Mouse (Mus musculus) MEL (cell line): ENCODE measurements around the gene Aspscr1. TPM values are rescaled to one million over a fixed set of nuclear protein-coding genes. Genes with fewer than 3 reads are reported as not detected.
A peak's percentile ranks its signal among the peaks of the same experiment; 100 is the strongest.

Source experiments
- DNase-seq: peaks from one replicate; pipeline ENCODE4 v3.0.0; 2011; ENCODE audit warnings: low read depth, low spot score
- H3K27ac ChIP-seq: 2 replicates; pipeline ENCODE4 v1.5.1; 2012; ENCODE audit warnings: low read depth, mild to moderate bottlenecking, control low read depth, low read length, moderate library complexity; ENCODE audit not compliant: control insufficient read depth
- H3K27me3 ChIP-seq, 2 experiments: fragments of 150-350 bp in 1 of 2; sonication (generic) in 1 of 2; 2 replicates each; pipeline ENCODE4 v1.6.1; 2012; ENCODE audit warnings: low read length in 2 of 2, mild to moderate bottlenecking in 2 of 2, improper control_type of control experiment in 1 of 2, moderate library complexity in 1 of 2; ENCODE audit not compliant: insufficient read depth in 2 of 2, control insufficient read depth in 1 of 2
- H3K36me3 ChIP-seq, 2 experiments: 2 replicates each; pipeline ENCODE4 v1.6.1; 2012 to 2014; ENCODE audit warnings: low read length in 2 of 2, improper control_type of control experiment in 1 of 2, inconsistent platforms in 1 of 2, mild to moderate bottlenecking in 1 of 2; ENCODE audit not compliant: insufficient read depth in 2 of 2, control insufficient read depth in 1 of 2
- H3K4me1 ChIP-seq, 2 experiments: fragments of 150-350 bp in 1 of 2; sonication (generic) in 1 of 2; 2 replicates each; pipeline ENCODE4 v1.6.1; 2012; ENCODE audit warnings: low read length in 2 of 2, improper control_type of control experiment in 1 of 2, mild to moderate bottlenecking in 1 of 2; ENCODE audit not compliant: insufficient read depth in 2 of 2, control insufficient read depth in 1 of 2
- H3K4me3 ChIP-seq, 2 experiments: fragments of 150-350 bp in 1 of 2; sonication (generic) in 1 of 2; 2 replicates each; pipeline ENCODE4 v1.5.1; 2012; ENCODE audit warnings: low read depth in 2 of 2, low read length in 2 of 2, mild to moderate bottlenecking in 2 of 2, moderate library complexity in 2 of 2, control low read depth in 1 of 2, improper control_type of control experiment in 1 of 2; ENCODE audit not compliant: control insufficient read depth in 1 of 2, insufficient read depth in 1 of 2
- H3K79me2 ChIP-seq: 2 replicates; pipeline ENCODE4 v1.6.1; 2012; ENCODE audit warnings: mild to moderate bottlenecking, low read length, moderate library complexity; ENCODE audit not compliant: control insufficient read depth, poor library complexity, insufficient read depth
- H3K9ac ChIP-seq: 2 replicates; pipeline ENCODE4 v1.6.1; 2012; ENCODE audit warnings: low read depth, mild to moderate bottlenecking, control low read depth, low read length, moderate library complexity; ENCODE audit not compliant: control insufficient read depth, poor library complexity, severe bottlenecking
- H3K9me3 ChIP-seq: fragments of 150-350 bp; sonication (generic); replicated peaks from 2 replicates; pipeline ENCODE4 v1.6.1; 2012; ENCODE audit warnings: mild to moderate bottlenecking, low read length, improper control_type of control experiment, moderate library complexity; ENCODE audit not compliant: insufficient read depth
- BHLHE40 ChIP-seq: IDR thresholded peaks from 2 replicates; pipeline ENCODE4 v1.6.1; 2012; ENCODE audit warnings: low read depth, mild to moderate bottlenecking, inconsistent platforms, low read length, improper control_type of control experiment, borderline replicate concordance
- CHD2 ChIP-seq: IDR thresholded peaks from 2 replicates; pipeline ENCODE4 v1.6.1; 2011; ENCODE audit warnings: low read length, improper control_type of control experiment
- E2F4 ChIP-seq: IDR thresholded peaks from 2 replicates; pipeline ENCODE4 v1.6.1; 2011; ENCODE audit warnings: low read depth, low read length, improper control_type of control experiment, borderline replicate concordance
- EP300 ChIP-seq, 2 experiments: IDR thresholded peaks; 2 replicates each; pipeline ENCODE4 v1.6.1; 2011; ENCODE audit warnings: improper control_type of control experiment in 2 of 2, low read length in 2 of 2, low read depth in 1 of 2, mild to moderate bottlenecking in 1 of 2
- GATA1 ChIP-seq: IDR thresholded peaks from 2 replicates; pipeline ENCODE4 v1.6.1; 2011; ENCODE audit warnings: low read depth, low read length, improper control_type of control experiment
- HCFC1 ChIP-seq: IDR thresholded peaks from 2 replicates; pipeline ENCODE4 v1.6.1; 2012; ENCODE audit warnings: low read depth, mild to moderate bottlenecking, inconsistent platforms, low read length, improper control_type of control experiment, moderate library complexity
- MAX ChIP-seq: IDR thresholded peaks from 2 replicates; pipeline ENCODE4 v1.6.1; 2011; ENCODE audit warnings: low read length, improper control_type of control experiment
- MAZ ChIP-seq: IDR thresholded peaks from 2 replicates; pipeline ENCODE4 v1.6.1; 2012; ENCODE audit warnings: low read depth, mild to moderate bottlenecking, inconsistent platforms, low read length, improper control_type of control experiment
- MYB ChIP-seq: IDR thresholded peaks from 2 replicates; pipeline ENCODE4 v1.6.1; 2011; ENCODE audit warnings: mild to moderate bottlenecking, low read depth, low read length, improper control_type of control experiment
- MYC ChIP-seq: IDR thresholded peaks from 2 replicates; pipeline ENCODE4 v1.6.1; 2011; ENCODE audit warnings: low read depth, mild to moderate bottlenecking, low read length, improper control_type of control experiment, moderate library complexity
- NELFE ChIP-seq: IDR thresholded peaks from 2 replicates; pipeline ENCODE4 v1.6.1; 2011; ENCODE audit warnings: low read depth, low read length, improper control_type of control experiment
- NRF1 ChIP-seq: IDR thresholded peaks from 2 replicates; pipeline ENCODE4 v1.6.1; 2014; ENCODE audit warnings: low read depth, mild to moderate bottlenecking, inconsistent platforms, low read length, improper control_type of control experiment, moderate library complexity; ENCODE audit not compliant: poor library complexity, insufficient read depth, severe bottlenecking
- POLR2AphosphoS2 ChIP-seq: IDR thresholded peaks from 2 replicates; pipeline ENCODE4 v1.6.1; 2011; ENCODE audit warnings: low read length, improper control_type of control experiment
- RCOR1 ChIP-seq: IDR thresholded peaks from 2 replicates; pipeline ENCODE4 v1.6.1; 2012; ENCODE audit warnings: low read depth, mild to moderate bottlenecking, inconsistent platforms, low read length, improper control_type of control experiment
- SMC3 ChIP-seq: IDR thresholded peaks from 2 replicates; pipeline ENCODE4 v1.6.1; 2011; ENCODE audit warnings: low read depth, low read length, improper control_type of control experiment
- TBP ChIP-seq: IDR thresholded peaks from 2 replicates; pipeline ENCODE4 v1.8.0; 2011; ENCODE audit warnings: low read depth, low read length, improper control_type of control experiment
- UBTF ChIP-seq: IDR thresholded peaks from 2 replicates; pipeline ENCODE4 v1.6.1; 2012; ENCODE audit warnings: low read depth, mild to moderate bottlenecking, inconsistent platforms, low read length, improper control_type of control experiment, moderate library complexity, borderline replicate concordance; ENCODE audit not compliant: insufficient read depth
- ZC3H11A ChIP-seq: IDR thresholded peaks from 2 replicates; pipeline ENCODE4 v1.6.1; 2012; ENCODE audit warnings: low read depth, mild to moderate bottlenecking, inconsistent platforms, low read length, improper control_type of control experiment
- ZKSCAN1 ChIP-seq: IDR thresholded peaks from 2 replicates; pipeline ENCODE4 v1.6.1; 2012; ENCODE audit warnings: low read depth, mild to moderate bottlenecking, inconsistent platforms, low read length, improper control_type of control experiment, moderate library complexity
- polyA plus RNA-seq, 2 experiments: library from polyadenylated mRNA; stranded (reverse) in 1 of 2; unstranded in 1 of 2; fragments of >175 nt in 1 of 2; fragments of >200 nt in 1 of 2; gene quantifications; 2 replicates each; pipeline versions ENCODE4 v1.2.1 to v1.2.4; 2012; ENCODE audit warnings: low replicate concordance in 2 of 2, low read depth in 1 of 2; ENCODE audit not compliant: insufficient read length in 2 of 2, insufficient read depth in 1 of 2, missing spikeins in 1 of 2
- total RNA-seq: library from RNA; depleted of rRNA; stranded (reverse); fragments of 300-350 nt; gene quantifications from 2 replicates; pipeline ENCODE4 v1.2.3, GENCODE M21; 2012

The Aspscr1 gene
- total and polyA plus RNA-seq, 3 experiments, result 36.2 to 72.5 TPM; not detected in 1

DNA sequence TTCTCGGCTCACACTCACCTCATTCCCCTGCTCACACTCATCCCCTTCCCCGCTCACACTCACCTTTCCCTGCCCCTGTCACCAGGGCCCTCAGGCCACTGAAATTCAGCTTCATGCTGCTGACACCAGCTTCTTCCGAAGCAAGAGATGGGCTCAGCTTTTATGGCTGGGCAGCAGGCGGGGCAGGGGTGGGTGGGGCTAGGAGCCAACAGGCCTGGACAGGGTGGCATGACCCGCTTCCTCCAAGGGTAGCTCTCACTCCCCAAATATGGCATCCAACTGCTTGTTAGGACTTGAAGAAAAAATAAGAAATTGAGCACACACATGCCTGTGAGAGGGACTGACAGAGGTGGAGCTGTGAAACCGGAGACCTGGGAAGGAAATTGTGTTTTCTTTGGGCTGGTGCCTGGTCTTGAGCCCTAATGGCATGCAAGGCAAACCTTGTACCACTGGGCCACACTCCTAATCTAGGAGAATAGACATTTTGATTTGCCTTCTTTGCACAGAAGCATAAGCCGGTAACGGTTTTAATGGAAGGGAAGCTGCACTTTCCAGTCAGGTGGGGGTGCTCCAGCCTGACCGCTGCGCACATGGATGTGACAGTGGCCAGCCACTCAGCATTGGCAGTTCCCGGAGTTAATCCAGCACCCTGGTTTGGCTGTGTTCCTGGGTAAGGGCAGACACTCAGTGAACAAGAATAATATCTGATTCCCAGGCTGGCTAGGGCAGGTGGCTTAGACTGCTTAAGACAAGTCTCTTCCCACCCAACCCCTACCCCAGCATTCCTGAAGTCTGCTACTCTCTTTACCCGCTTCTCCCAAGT lies 59.3 kb downstream of the Aspscr1 start, which contains the start of gene Cbr2:
Cbr2 (minus strand) TSS at position 257 of the 823 bp plus-strand sequence.
- peaks cover 0 to 4% of the 10 kb centered on the region in 2 experiments; a peak in 3 of 4 replicates for H3K27me3 ChIP-seq
- no peak within 1 kb of the TSS for H3K4me3 ChIP-seq
- no peak for TF ChIP-seq MYB
- no peak for TF ChIP-seq BHLHE40
- TF ChIP-seq NRF1, result no peak
- no peak for TF ChIP-seq TBP
- no peak for TF ChIP-seq HCFC1
- TF ChIP-seq MYC, result no peak
- TF ChIP-seq E2F4, result no peak
- no peak for TF ChIP-seq POLR2AphosphoS2
- no peak for TF ChIP-seq CHD2
- TF ChIP-seq ZKSCAN1, result no peak
- TF ChIP-seq MAZ, result no peak
- TF ChIP-seq GATA1, result no peak
- no peak for TF ChIP-seq MAX
- no peak for TF ChIP-seq UBTF
- no peak for TF ChIP-seq SMC3
- no peak for TF ChIP-seq EP300 (IDR thresholded peaks at IDR 0.05; ENCODE audit: low read depth in 1 of 2, low read length in 2 of 2)
- TF ChIP-seq RCOR1, result no peak
- no peak within 1 kb of the TSS for H3K27ac ChIP-seq
- H3K9ac ChIP-seq, result no peak within 1 kb of the TSS
- no peaks in the 10 kb centered on the region for H3K36me3 ChIP-seq
- no peaks in the 10 kb centered on the region for H3K9me3 ChIP-seq
- no peaks in the 10 kb centered on the region for H3K79me2 ChIP-seq
- peaks cover 0 to 4% of the 10 kb centered on the region in 2 experiments; a peak in 1 of 4 replicates for H3K4me1 ChIP-seq
- no peak for DNase-seq

DNA sequence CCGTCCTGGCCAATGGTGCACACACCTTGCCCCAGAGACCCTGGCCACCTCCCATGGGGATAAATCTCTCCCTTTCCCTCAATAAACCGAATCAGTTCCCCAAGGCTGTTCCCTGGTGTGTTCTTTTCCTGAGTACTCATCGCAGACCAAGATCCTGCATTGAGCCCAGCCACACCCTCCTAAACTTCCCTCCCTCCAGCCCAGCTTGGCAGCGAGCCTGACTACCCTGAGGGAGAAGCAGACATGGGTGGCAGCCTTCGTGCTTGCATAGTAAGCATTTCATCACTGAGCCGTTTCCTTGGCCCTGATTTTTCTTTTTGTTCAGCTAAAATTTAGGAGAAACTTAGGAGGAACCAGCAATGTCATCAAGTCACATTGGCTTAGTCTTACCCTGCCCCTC lies 60.7 kb downstream of the Aspscr1 start:
- H3K9ac ChIP-seq, result no peak overlapping the region
- no peaks in the 10 kb centered on the region for H3K9me3 ChIP-seq
- H3K27ac ChIP-seq, result no peak overlapping the region
- peaks cover 0 to 4% of the 10 kb centered on the region in 2 experiments; a peak in 1 of 4 replicates for H3K4me1 ChIP-seq
- no peaks in the 10 kb centered on the region for H3K36me3 ChIP-seq
- TF ChIP-seq ZC3H11A, result no peak
- TF ChIP-seq NELFE, result no peak
- no peak for TF ChIP-seq MAX
- TF ChIP-seq RCOR1, result 0 out of 2 replicates have a peak, but pooled peaks have one; percentile 11
- no peak overlapping the region for H3K4me3 ChIP-seq
- peaks cover 0 to 4% of the 10 kb centered on the region in 2 experiments; a peak in 3 of 4 replicates for H3K27me3 ChIP-seq
- no peaks in the 10 kb centered on the region for H3K79me2 ChIP-seq
- peak; percentile 72 for DNase-seq
